Mouse (Mus musculus) spleen, adult 2 months (tissue): ENCODE results near the gene Tuba3a.

Experiments
- CTCF ChIP-seq: fragments of 200-500 bp; IDR thresholded peaks from 2 replicates; pipeline ENCODE4 v1.5.1; 2011; ENCODE audit warnings: mild to moderate bottlenecking, inconsistent platforms; ENCODE audit not compliant: insufficient read depth, insufficient read length, insufficient replicate concordance; ENCODE audit errors: extremely low read depth
- POLR2A ChIP-seq: fragments of 200-500 bp; IDR thresholded peaks from 2 replicates; pipeline ENCODE4 v1.6.1; 2011; ENCODE audit warnings: low read depth, low read length, inconsistent platforms

DNA sequence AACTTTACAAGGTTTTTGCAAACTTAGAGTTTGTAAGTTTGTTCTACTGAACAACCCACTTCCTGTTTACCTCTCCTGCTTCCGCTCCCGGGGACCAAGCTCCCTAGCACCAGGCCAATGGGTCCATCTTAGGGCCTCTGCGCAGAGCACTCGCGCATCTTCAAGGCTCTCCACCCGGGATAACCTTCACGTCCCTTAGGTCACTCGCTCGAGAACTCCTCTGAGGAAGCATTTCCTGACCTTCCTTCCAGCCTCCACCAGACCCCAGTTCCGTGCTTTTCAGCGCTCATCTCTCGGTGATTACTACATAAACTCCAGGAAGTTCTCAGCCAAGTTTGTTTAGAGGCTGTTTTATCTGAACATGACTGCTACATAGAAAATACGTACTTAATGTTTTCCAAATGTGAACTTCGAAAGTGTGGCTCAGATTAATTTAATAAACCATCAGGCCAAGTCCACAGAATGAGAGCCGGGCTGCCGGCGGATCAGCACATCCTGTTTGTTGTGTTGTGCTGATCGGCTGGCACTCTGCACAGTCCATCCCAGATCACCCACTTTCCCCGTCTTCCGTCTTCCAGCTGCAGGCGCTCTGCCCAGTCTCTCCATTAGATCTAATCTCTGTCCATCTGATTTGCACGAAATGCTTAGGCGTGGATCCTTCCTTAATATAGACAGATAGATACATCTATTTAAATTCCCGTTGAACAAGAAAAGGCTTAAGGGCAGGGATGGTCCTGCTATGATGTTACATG, 16.6 kb upstream of the Tuba3a start:
- TF ChIP-seq CTCF (no peak), POLR2A (no peak)
